Mouse (Mus musculus): ENCODE results near the gene Rps6kb1.

- no peak for TF ChIP-seq CTCF (IDR thresholded peaks at IDR 0.05; ENCODE audit: extremely low read depth, insufficient read depth, low read length)
- TF ChIP-seq POLR2A (IDR thresholded peaks at IDR 0.05; ENCODE audit: extremely low read depth, insufficient read depth, low read length) = no peak
Observed at GRCm38 (mm10) chr11:86516620-86517019, 28.0 kb downstream of the Rps6kb1 start.

Data from cortical plate, adult 2 months (tissue).